Mouse (Mus musculus): ENCODE results near the gene Zfp82.
"Not testable (repeated sequence)": the region's sequence is repeated elsewhere in the genome, so short reads cannot be mapped to it uniquely, and the experiment has no call there.

The Zfp82 gene

DNA sequence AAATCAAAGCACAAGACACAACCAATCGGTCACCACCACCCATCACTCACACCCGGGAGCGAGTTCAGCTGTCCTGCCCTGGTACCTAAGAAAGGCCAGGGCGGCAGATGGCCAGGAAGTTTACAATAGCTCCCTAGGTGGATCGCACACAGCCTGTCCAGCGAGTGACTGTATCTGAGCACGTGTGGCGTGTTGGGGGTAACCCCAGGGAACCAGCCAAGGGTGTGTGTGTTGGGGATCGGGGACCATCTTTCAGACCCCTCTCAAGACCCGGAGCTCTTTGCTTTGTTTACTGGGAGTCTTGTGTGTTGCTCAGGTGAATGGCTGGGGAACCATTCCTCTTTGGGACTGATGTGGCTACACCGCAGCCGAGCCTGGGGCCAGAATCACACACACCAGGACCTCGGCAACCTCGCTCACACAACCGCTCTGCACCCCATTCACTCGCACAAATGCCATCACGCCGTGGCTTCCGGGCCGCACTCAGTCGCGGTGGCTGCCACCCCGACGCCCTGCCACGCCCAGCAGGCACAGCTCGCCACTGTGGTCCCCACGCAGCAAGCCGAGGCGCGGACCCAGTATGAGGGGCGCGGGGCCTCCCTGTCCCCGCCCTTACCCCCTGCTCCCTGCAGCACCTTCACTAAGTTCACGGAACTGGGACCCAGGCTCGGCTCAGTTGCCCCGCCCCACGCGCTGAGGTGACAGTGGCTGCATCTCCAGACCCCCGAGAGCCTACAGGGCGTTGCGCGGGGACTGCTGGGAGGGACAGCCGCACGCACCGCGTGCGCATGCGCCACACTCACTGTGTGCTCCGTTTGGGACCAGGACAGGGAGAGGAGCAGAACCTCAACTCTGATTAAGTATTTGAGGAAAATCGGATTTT lies at the start of gene Zfp82:
Zfp82 (minus strand) TSS at position 755 of the 883 bp plus-strand sequence.
- peak; percentile 68 for DNase-seq

DNA sequence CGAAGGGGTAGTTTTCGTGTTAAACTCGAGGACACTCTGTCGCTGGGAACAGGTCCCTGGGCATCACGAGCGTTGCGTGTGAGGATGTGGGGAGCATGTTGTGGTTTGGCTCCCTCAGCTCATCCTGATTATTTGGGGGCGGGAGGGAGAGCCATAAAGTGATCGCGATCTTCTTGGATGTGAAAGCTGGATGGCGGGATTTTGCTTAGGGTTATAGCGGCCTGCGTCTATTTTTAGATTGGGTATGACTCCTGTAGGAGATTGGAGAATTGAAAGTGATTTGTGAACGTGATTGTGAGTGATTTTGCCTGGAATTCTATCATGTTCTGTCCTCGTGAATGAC lies 49.5 kb upstream of the Zfp82 start:
- DNase-seq = no peak

DNA sequence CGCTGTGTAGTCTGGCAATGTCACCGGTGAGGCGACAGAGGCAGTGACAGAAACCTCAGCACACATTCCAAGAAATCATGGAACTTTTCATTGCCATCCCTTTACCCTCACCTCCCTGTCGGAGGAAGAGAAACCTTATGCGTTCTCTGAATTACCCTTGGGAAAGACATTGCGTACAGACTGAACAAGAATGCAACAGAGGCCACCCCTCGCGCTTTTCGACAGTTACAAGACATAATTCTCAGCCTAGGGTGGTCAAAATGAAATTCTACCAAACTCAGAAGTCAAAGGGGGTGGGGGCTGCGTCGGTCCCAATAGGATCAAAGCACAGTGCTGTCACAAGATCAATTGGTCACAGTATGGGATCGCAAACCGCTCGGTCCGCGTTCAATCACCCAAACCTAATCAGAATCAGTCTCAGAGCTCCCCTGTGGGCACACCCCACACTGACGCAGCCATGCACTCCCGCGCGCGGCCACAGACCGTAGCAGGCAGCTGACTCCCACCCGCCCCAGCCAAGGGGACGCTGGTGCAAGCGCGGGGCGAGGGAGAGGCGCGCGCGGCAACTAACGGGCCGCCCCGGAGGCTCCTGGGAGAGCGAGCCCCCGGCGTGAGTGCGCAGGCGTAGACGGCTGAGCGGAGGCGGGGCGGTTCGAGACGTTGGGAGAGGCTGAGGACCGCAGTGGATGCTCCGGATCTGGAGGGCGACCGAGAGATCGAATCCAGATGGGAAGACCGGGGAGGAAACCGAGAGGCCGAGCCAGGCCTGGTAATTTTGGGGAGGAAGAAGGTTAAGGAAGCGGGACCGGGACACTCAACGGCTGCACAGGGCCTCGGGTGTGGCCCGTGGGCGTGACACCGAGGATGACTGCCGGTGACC lies 48.8 kb upstream of the Zfp82 start, which contains the start of gene Zfp382:
Zfp382 (plus strand) TSS at position 635 of the 880 bp plus-strand sequence.
- DNase-seq = peak; percentile 78

DNA sequence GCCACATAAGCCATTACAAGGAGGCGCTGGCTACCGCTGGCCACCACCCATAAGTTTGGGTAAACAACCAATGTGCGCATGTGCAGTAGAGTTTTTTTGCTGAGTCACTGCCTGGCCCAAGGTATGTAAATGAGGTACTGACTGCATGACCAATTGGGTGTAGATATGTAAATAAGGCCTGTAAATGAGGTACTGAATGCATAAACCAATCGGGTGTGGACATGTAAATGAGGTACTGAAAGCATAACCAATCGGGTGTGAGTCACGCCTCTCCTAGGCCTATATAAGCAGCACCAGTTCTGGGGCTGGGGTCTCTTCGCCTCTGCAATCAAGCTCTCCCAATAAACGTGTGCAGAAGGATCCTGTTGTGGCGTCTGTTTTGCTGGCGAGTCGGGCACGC lies 45.2 kb upstream of the Zfp82 start:
- DNase-seq = not testable (repeated sequence)

DNA sequence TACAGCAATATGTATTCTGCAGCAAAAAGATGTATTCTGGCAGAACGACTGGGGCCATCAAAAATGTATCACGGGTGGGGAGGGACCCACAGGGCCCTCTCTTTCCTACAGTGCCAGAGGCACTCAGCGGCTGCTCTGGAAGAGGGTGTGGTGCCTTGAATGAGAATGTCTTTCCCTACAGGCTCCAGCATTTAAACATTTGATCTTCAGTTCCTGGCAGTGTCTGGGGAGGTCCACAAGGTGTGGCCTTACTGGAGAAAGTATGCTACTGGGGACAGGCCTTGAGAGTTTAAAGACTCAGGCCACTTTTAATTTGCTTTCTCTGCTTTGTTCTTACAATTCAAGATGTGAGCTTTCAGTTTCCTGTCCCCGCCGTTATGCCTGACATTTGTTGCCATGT lies 43.4 kb upstream of the Zfp82 start:
- no peak for DNase-seq

DNA sequence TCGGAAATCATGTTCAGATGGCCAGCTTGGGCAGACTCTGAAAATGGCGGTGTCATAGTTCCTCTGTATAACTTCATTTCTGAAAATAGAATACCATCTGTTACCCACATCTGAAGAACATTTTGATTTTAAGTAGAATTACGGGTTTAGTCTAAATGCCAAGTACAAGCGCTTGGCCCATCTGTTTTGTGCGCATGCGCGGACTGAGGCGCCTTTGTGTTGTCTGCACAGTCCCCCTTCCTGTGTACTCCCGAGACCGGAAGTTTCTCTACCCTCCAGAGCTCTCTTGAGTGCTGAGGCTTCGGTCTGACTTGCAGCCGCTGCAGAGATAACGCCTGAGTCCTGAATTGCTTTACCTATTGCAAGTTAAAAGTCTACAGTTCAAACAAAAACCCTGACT lies 26.6 kb upstream of the Zfp82 start:
- no peak for DNase-seq

DNA sequence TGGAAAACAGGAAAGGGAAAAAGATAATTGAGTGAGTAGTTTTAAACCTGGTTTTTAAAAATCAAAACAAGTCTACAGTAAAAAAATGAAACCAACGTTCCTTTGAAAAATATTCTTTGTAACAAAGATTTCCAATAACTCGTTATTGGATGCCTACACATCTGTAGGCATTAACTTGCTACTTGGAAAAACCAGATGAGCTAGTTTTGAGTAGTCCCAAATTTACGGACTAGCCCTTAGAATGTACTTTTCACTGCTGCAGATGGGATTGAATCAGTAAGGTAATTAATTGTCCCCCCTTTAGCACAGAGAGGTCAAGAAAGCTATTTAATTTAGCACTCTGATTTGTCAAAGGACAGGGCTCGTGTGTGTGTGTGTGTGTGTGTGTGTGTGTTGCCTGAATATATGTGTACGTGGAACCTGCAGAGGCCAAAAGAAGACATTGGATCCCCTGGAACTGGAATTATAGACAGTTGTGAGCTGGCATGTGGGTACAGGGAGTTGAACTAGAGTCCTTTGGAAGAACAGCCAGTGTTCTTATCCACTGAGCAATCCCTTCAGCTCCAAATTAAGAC lies 22.9 kb upstream of the Zfp82 start:
- DNase-seq = peak; percentile 13

DNA sequence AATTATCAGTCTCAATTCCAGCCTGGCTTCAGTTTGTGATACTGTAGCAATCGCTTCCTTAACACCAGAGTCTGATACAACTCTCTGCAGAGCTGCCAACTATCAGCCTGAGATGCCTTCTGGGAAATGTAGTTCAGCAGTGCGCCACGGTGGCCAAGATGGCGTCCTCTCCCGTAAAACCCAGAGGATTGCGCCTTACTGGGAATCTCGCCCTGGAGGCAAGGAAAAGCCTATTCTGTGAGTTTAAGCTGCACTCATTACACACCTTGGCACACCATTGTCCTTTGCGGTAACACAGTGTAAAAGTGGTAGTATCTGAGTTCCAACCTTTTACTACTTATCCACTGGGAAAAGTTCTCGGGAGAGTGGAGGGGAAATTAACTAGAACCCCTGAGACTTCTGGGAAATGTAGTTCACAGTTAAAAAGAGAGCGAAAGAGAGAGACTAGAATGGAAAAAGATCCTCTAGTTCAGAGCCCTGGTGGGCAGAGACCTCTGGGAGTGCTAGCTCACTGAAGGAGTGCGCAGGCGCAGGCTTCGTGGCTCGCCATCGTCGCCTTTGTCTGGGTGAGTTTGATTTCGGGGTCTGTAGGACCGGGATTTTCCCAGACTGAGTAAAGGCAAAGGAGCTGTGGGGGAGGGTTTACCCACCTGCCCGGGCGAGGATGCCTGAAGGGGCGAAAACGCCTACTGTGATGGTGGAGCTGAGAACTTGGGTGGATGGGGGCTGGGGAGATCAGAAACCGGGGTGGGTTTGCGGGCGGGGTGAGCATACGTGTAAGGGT lies 22.1 kb upstream of the Zfp82 start, which contains the start of gene Zfp260:
Zfp260 (plus strand) TSS at position 132 of the 784 bp plus-strand sequence.
- peak; percentile 95 for DNase-seq

DNA sequence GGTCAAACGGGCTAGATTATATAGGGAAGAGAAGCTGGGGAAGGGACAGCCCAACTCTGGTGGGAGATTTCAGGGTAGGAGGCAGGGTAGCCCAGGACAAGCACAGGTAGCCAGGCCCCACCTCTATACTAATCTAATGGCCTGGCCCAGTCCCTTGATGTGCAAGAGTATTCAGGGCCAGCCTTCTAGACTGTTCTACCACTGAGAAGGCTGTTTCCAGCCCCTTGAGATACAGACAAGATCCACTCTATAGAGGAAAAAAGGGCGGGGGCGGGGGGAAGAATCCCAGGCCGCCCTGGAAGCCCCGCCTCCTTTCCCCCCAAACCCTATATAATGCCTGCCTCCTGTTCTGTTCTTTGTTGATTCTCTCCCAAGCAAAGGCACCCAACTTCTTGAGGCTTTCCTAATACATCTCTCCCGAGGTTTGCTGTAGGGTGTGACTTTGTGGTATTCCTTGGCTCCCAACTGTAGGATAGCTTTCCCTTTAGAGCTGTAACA lies 21.3 kb upstream of the Zfp82 start:
- DNase-seq = no peak

DNA sequence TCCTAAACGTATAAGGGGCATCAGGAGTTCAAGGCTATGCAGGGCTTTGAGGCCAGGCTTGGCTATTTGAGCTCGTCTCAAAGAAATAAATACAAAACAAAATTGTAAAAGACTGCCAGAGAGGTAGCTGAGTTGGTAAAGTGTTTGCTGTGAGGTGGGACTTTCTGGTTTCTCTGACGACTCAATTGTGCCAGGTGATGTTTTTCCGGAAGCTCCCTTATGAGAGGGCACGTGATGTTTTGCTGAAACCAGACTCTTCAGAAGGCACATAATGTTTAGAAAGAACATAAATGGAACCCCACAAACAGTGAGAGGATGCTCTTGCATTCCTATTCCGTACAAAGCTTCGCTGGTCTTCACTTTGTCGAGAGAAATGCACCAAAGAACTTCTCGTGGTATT lies 20.0 kb upstream of the Zfp82 start:
- DNase-seq = no peak

DNA sequence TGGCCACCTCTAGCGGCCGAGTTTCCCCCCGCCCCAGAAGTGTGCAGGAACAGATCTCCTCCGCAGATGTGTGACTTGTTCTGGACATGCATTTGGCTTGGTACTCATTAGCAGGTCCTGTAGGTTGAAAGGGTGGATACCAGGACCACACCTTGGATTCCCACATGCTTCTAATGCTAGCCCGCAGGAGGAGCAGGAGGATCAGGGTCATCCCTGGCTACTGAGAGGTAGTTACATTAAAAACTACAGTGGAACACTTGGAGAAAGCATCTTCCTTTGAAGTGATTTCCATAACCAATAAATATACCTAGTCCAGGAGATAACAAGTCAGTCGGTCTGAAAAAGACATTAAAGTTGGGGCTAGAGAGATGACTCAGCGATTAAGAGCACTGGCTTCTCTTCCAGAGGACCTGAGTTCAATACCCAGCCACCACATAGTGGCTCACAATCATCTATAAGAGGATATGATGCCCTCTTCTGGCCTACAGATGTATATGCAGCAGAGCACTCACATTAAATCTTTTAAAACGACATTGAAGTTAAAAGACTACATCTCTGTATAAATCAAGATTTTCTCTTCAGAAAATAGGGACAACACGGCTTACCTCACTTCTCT lies 18.4 kb upstream of the Zfp82 start:
- peak; percentile 27 for DNase-seq

DNA sequence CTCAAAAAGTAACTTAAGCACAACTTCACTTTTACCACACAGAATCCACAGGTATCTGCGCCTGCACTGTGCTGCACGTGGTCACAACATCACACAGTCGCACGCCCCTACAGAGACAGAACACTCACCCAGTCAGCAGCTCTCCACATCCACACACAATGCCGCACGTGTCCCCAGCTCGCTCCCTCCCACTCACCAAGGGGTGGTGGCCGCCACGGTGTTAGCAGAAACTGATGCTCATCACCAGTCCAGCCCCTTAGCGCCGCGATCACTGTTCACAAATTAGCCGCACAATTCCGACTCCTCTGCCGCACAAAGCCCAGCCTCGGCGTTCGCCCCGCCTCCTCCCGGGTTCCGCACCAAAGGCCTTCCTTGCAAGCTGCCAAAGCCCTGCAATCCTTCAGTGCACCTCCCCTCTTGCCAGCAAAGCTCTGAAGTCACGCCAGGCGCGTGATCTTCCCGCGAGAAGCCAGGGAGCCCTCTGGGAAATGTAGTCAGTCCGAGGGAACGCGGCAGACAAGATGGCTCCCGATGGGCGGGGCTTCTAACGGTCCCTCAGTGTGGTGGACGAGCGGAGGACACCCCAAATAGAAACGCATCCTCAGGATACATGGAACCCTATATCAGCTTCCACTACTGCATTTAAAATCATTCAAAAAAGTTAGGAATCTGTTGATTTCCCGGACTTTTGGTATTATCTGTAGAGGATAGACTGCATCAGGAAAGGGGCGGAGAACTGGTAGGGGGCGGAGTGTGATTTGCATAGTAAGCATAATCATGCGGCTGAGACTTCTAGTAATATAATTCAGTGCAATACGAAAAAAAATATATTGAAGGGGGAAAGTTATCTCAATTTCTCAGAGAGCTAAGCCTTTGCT lies 17.6 kb upstream of the Zfp82 start, which contains the start of the genes Gm26920 and Zfp566:
Gm26920 (minus strand) TSS at position 319 of the 878 bp plus-strand sequence.
Zfp566 (minus strand) TSS at position 436 of the 878 bp plus-strand sequence.
- DNase-seq = peak; percentile 98

DNA sequence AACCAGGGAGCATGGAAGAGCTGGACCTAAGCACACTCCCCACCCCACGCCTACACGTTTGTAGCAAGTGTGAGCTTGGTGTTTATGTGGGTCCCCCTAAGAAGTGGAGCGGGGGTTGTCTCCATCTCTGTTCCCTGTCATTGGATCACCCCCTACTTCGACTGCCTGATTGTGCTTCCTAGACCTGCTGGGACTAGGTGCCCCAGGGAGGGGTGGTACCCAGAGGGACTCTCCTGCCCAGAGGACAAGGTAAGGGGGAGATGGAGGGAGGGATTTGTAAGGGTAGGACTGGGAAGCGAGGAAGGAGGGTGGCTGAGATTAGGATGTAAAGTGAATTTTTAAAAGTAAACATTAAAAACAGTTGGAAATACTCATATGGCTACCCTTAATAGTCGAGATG lies 16.7 kb upstream of the Zfp82 start:
- peak; percentile 18 for DNase-seq

DNA sequence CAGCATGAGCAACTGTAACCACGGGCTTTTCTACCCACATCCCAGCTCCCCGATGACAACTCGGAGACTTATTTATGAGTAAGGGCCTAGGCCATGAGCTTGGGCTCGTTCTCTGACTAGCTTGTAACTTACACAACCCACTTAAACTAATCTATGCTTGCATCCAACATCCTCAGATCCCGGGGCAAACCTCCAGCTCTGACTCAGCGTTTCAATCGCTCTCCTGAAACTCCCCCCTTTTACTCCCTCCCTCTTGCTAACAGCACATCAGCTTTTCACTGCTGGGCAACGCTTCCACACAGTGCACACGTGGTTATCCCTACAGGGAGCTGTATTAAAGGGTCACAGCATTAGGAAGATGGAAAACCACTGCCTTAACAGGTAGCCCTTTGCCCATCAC lies 13.8 kb upstream of the Zfp82 start:
- DNase-seq = no peak

DNA sequence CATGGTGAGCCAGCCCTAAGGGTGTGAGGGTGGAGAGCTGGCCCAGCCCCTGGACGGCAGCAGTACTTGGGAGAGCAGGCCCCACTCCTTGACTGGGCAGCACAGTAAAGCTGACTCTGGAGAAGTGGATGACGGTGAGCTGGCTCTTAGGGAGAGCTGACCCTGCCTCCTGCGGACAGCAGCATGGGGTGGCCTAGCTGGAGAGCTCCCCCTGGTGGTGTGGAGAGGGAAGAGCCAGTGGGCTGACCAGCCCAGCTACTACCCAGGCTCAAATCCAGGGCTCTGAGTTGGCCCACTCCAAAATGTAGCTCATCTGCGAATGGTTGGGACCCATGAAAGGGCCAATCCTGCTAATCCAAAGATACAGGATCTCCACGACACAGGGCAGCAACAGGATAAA lies 8.1 kb downstream of the Zfp82 start:
- no peak for DNase-seq

DNA sequence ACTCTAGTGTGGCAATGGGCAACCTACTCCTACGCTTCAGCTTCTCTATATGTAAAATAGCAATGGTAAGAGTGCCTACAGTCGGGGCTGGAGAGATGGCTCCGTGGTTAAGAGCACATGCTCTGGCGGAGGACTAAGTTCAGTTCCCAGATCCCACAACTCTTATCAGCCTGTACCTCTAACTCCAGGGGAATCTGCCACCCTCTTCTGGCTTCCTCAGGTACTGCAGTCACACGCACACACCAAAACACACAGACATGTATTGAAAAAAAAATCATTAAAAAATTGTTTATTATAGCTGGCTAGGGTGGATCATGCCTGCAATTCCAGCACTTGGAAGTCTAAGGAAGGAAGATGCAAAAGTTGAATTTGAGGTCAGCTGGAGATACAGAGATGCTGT lies 10.2 kb downstream of the Zfp82 start:
- DNase-seq = peak; percentile 14

DNA sequence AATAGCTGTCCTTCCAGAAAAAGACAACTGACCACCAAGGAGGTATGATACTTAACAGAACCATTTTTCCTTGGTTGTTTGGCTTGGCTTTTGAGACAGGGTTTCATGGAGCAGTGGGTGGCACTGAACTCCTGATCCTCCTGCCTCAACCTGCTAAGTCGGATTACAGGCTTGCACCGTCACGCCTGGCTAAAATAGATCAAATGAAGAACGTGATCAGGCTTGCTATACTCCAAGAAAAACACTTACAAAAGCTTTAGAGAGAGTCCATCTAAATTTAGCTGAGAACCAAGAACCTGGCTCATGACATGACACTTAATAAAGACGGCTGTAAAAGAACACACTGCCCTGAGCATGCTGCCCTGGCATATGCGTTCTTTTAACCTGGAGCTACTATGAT lies 12.4 kb downstream of the Zfp82 start:
- DNase-seq = no peak

DNA sequence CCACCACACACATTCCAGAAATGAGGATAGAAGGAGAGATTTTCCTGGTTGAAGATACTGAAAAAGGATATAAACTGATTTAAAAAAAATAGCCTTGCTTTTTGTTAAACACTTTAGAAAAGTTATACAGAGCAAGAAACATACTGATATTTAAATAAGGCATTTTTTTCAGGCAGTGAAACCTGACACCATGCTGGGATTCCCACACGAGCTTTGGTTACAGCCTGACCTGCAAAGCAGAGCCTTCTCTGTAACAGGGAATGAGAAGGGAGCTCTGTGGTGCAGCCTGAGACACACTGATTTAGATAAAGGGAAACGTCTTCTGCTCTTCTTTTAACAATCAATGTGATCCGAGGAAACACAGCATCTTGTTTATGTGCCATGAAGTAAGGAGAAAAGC lies 19.1 kb downstream of the Zfp82 start:
- no peak for DNase-seq

DNA sequence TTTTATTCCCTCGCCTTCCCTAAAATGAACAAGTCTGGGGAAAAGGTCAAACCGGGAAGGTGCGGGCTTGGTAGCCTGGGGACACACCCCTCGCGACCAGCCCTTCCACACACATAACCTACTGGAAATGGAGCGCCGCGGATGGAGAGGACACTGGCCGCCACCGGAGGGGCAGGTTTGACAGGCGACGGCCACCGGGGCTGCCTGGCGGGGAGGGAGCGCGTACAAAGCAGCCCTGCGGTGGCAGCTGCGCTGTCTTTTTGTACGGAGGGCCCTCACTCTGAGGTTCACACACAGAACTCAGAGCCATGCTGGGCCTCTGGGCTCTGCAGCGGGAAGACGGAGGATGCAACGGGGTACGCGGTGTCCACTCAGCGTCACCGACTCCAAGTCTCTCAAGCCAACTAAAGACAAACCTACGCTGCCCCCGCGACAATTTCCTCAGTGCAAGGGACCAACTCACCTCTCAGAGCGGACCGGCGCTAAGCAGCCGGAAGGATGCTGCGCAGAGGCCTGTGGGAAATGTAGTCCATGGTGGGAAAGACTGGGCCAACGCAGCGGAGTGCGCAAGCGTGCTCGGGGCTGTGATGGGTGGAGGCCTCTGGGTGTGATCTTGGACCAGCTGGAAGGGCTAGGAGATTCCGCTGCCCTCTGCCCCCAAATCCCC lies 21.7 kb downstream of the Zfp82 start, which contains the start of gene Zfp14:
Zfp14 (minus strand) TSS at position 499 of the 667 bp plus-strand sequence.
- peak; percentile 84 for DNase-seq

DNA sequence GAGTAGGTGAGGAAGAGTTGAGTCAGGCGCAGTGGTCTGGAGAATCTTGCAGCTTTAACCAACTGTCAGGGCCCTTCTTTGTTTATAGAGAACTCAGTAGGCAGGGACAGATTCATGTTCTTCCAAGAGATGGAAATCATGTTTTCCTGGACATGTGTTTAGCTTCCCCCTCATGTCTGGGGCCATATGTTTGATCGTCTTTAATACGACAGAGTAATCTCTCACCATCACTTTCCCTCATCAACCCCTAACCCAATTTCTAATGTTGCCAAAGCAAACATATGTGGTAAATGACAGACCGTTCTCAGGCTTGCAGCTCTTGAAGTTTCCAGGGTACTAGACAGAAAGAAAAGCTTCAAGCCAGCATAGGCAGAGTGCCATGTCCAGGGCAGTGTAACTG lies 24.6 kb downstream of the Zfp82 start:
- no peak for DNase-seq
